Mouse (Mus musculus): ENCODE measurements around the gene Gm20388. TPM values are rescaled to one million over a fixed set of nuclear protein-coding genes. Genes with fewer than 3 reads are reported as not detected.

The Gm20388 gene
- total RNA-seq, 2 experiments from 2014 or later = 6.8 to 7.8 TPM

GRCm38 (mm10) chr8:120485551-120486476 is 575.2 kb downstream of the Gm20388 start:
- DNase-seq = no peak
- intact Hi-C loops (cut with DNase I) = loop anchor here (5.0 kb wide), 1 partner anchor 46 kb away; no protein-coding TSS in a partner anchor

DNA sequence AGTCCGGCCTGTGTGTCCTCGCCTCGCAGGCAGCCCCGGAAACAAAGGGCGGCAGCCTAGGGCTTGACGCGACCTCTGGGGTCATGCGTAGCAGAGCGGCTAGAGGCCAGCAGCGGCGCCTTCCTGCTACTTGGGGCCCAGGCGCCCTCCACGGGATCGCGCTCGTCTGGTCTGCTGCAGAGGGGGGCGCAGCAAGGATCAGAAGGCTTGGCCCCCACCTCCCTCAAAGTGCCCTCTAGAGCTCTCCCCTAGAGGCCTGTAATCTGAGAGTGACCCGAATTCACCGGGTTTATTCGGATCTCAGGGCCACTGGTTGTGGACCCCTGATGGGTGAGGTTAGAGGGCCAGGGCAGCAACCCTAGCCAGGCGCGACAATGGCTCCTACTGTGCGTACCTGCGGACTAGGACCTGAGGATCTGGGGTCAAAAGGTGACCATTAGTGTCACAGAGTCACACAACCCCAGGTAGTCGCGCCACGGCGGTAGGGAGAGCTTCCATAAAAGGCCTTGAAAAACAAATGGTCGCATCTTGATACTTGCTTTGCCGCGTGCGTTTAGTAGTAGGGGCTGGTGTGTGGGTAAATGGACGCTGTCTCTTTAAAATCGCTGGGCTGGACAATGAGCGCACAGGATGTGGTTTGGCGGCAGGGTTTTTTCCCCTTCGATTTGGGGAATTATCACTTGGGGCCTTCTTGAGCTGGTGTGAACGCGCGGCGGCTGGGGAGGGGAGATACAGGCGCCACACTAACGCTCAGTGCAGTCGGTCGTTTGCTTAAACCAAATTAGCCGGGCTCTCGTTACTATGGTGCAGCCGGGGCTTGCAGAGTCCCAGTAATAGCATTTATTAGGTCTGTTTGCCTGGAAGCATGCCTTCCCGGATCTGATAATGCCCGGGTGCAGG is 576.1 kb downstream of the Gm20388 start:
- intact Hi-C loops (cut with DNase I) = loop anchor here (5.0 kb wide), 1 partner anchor 46 kb away; no protein-coding TSS in a partner anchor
- DNase-seq = no peak

DNA sequence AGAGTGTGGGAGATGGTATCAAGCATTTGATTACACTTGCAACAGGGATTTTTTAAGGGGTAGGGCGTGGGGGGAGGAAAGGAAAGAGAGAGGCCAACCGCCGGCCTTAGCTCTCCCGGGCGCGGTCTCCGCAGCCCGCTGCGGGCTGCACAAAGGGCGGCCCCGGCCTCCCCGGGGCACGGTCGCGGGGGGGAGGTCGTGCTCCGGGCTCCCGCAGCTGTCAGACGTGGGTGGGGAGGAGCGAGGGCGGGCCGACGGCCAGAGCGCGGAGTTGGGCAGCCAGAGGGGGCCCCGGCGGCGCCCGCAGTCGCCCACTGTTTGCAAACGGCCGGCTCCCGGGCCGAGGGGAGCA is 576.7 kb downstream of the Gm20388 start:
- DNase-seq = no peak
- intact Hi-C loops (cut with DNase I) = loop anchor here (5.0 kb wide), 1 partner anchor 45 kb away; no protein-coding TSS in a partner anchor

DNA sequence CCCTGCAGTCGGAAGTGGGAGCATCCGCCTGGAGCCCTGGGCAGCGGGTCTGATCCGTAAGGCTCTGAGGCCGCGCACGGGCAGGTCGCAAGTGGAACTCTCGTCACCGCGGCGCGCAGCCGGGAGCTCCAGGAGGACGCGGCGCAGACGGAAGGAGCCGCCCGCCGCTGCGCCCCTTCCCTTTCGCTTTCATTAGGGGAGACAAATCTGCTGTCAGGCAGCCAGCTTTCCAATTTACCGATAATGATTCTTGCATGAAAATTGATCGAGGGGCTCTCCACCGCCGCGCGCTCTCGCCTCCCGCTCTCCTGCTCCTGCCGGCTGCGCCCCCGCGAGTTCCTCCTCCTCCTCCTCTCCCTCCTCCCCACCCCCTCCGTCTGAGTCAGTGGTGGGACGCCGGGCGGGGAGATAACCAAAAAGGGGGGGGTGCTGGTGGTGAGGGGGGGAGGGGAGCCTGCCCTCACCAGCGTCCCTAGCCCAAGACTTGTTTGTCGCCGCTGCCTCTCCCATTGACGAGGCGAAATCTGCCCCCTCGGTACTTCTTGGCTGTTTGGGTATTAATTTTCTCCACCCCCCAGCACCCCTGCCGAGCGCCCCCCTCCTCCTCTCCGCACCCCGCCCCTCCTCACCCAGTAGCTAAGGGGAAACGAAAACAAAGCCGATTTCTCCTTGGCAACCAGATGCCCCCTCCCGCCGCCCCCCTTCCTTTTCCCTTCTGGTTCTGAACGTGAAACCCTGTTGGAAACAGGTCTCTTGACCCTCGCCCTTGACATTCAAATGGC is 577.3 kb downstream of the Gm20388 start:
- intact Hi-C loops (cut with DNase I) = loop anchor here (5.0 kb wide), 1 partner anchor 44 kb away; no protein-coding TSS in a partner anchor
- DNase-seq = peak in 1 of 2 experiments; percentile 71

DNA sequence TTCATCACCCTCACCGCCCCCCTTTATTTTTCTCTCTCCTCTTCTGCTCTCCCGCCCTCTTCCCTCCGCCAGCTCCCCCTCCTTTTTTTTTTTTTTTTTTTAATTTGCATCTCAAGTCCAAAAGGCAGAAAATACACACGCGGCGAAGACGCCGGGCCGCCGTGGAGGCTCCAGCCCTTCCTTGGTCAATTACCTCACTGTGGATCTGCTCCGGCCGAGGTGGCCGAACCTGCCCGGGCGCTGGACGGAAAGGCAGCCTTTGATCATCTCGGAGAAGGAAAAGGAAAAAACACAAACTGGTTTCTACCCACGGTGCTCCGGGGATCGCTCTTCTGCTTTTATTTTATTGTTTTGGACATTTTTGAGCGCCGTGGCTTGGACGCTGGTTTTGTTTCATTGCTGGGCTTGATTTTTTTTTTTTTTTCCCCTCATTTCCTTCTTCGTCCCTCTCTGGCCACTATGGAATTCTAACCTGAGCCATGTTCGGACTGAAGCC is 578.0 kb downstream of the Gm20388 start:
- intact Hi-C loops (cut with DNase I) = loop anchor here (5.0 kb wide), 1 partner anchor 44 kb away; no protein-coding TSS in a partner anchor

DNA sequence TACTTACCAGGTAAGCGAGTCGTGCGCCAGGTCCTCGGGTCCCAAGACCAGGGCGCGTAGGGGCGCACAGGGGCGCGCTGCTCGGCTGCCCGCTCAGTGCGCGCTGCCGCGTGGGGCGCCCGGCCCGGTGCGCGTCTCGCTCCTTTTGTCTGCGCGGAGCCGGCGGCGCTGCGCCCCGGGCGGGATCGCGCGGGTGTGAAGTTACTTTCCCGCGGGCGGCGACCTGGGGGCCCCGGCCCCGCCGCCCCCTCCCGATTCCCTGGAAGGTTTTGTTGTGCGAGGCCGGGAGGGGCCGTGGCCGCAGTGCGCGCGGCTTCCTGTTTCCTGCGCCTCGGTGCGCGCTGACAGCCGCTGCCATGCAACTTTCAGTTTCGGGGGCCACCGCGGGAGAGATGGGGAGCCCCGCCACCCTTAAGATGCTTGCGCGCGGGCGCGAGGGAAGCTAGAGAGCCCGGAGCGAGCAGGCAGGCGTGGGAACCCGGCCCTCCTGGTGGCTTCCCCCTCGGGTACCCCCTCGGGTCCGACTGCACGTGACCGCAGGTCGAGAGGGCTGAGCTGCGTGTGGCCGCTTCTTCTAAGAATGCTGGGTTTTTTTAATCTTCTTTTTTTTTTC is 578.6 kb downstream of the Gm20388 start:
- intact Hi-C loops (cut with DNase I) = loop anchor here (5.0 kb wide), 1 partner anchor 43 kb away; no protein-coding TSS in a partner anchor
- peak in 1 of 2 experiments; percentile 68 for DNase-seq

More for the DNA sequence above, 578.0 kb downstream of the Gm20388 start:
- no peak for DNase-seq

- DNase-seq = no peak
- intact Hi-C loops (cut with DNase I) = loop anchor here (5.0 kb wide), 1 partner anchor 42 kb away; no protein-coding TSS in a partner anchor
Observed at GRCm38 (mm10) chr8:120489771-120490281, 579.2 kb downstream of the Gm20388 start.

DNA sequence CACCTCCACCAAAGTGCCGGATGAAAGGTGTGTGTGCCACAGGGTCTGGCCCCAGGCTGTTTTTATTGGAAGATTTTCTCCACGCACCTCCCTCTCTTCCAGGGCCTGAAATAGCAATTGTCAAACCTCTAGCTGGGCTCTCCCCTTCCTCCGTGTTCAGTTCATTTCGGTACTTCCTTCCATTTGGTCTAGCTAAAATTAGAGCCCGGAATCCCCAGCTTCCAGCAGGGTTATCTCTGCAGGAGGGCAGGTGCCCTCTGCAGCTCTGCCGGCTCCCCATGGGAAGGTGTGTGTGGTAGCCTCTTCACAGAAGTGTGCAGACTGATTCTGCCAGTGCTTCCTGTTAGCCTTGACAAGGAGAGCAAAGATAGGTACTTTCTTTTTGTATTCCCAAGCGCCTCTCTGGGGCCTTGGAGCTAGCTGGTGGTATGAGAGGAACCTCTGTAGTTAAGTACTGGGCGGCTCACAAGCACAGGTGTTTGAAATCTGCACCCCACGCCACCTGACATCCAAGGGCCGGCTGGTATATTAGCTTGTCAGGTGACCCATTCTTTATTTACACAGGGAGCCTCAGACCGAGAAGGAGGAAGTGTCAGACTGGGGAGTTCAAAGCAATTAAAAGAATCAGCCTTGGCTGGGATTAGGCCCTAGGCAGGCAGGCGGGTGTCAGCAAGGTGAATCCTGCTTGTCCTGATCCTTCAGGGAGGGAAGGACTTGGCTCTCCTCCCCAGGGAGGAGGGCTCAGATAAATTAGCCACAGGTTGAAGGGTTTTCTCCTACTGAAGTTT is 579.9 kb downstream of the Gm20388 start:
- no peak for DNase-seq
- intact Hi-C loops (cut with DNase I) = no loop called here

DNA sequence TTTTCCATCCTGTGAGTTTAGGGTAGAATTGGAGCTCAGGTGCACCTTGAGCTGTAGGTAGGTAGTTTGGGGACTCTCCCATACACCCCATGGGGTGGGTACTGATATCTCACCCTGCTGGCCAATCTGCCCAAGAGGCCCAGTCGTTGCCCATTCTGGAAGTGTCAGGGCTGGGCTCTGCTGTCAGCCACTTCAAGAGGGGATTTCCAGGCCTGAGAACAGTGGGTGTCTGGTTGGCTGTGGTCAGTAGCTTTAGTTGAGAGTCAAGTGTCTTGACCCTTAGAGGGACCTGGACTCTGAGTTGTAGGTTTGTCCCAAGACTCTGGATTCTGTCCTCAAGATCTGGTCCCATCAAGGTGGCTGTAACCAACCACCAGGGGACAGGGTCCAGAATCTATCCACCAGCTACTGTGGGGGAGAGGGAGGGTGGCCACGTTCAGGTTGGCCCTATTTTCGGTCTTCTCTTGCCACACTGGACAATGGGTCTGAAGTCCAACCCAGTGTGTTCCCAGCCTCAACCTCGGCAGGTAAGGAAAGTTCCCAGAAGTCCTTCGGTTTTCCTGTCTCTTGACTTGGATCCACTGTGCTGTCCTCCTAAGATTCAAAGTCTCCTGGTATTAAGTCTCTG is 580.6 kb downstream of the Gm20388 start:
- intact Hi-C loops (cut with DNase I) = no loop called here

GRCm38 (mm10) chr8:120492193-120492880 is 581.7 kb downstream of the Gm20388 start:
- no peak for DNase-seq
- intact Hi-C loops (cut with DNase I) = no loop called here

More for the DNA sequence above, 580.6 kb downstream of the Gm20388 start:
- DNase-seq = no peak

- no peak for DNase-seq
- intact Hi-C loops (cut with DNase I) = no loop called here
Observed at GRCm38 (mm10) chr8:120492881-120493220, 582.2 kb downstream of the Gm20388 start.

DNA sequence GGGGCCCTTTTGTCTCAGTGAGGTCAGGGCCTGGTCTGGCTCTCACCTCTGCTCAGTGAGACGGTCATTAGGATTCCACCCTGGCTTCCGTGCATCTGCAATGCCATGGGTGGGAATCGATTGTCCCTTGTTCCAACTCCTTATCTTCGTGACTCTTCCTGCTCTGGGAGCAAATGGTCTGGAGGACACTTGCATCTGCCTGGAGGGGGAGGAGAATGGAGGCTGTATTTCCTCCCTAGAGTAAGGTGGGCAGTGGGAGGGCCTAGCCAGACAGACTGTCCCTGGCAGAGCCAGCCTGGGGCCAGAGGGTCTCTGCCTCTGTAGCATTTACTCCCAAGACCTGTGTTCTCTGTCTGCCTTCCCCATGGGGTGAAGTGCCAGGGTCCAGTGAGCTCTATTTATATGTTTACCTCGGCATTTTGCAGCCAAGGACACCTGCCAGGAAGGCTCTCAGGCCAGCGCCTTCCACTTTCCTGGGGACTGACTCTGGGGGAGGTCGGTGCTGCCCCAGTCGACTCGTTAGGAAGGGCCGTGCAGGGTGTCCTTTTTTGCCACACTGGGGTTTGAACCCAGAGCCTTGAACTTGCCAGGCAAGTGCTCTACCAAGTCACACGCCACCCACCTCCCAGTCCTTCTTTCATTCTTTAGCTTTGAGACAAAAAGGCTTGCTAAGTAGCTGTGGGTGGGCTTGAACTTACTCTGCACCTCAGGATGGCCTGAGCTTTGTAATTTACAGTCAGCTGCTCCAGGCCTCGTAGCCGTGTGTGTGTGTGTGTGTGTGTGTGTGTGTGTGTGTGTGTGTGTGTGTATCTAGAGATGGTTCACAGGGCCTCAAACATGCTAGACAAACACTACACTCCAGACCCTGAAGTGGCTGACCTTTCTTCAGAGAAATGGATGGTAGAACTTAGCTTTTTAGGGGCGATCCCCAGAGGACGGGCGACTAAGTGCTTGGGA is 583.1 kb downstream of the Gm20388 start:
- intact Hi-C loops (cut with DNase I) = no loop called here
- no peak for DNase-seq

DNA sequence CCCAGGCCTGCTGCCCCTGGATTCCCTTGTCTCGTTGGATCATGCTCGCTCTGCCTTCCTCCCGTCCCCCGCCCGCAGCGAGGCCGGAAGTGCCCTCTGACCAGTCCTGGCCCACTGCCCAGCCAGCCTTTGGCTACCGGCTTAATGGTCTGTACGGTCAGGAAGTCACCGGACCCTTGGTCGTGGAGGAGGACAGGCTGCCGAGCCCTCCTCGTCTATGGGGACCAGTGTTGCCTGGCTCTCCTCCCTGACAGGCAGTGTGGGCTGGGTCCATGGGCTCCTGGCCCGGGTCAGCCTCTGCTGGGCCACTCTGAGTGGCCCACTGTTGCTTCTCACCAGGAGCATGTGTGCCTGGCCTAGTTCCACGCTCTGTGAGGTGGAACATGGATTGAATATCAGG is 584.3 kb downstream of the Gm20388 start:
- peak; percentile 72 to 80 for DNase-seq
- intact Hi-C loops (cut with DNase I) = no loop called here

DNA sequence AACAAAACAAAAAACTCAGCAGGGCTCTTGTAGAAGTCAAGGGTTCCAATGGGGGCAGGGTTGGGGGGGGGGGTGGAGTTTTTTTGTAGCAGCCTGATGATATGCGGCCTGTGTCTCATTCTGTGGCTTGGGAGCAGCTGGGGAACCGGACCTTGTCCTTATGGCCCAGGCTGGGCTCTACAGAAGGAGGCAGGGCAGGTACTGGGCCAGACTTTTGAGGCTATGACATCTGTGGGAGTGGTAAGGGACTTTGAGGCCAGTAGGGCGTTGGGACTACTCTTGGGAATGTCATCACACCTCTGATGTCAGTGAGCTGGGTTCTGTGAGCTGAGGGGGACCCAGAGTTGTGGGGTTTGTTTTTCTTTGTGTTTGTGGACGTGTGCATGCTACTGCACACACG is 584.8 kb downstream of the Gm20388 start:
- intact Hi-C loops (cut with DNase I) = no loop called here
- DNase-seq = no peak

GRCm38 (mm10) chr8:120496478-120496877 is 585.8 kb downstream of the Gm20388 start:
- intact Hi-C loops (cut with DNase I) = no loop called here

GRCm38 (mm10) chr8:120497503-120497946 is 586.9 kb downstream of the Gm20388 start:
- intact Hi-C loops (cut with DNase I) = no loop called here
- no peak for DNase-seq

More at GRCm38 (mm10) chr8:120496478-120496877, 585.8 kb downstream of the Gm20388 start:
- DNase-seq = no peak
